In the genomic region with DNA sequence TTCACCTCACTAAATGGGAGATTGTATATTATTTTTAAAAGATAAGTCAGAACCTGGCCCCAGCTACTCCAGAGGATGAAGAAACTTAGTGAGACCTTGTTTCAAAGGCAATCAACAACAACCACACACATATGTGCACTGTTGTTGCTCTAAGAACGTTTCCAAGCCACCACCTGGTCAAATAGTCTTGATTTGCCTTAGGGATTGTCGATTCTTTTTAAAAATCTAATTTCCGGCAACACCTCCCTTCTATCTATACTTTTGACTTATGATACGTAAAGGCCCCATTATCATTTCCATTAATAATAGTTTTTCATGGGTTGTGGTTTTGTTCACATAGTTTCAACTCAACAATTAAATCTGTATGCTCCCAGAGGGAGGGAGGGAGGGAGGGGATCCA, we compare ENCODE assay signal across 8 mouse cellular contexts. TPM values are rescaled to one million over a fixed set of nuclear protein-coding genes. Genes with fewer than 3 reads are reported as not detected.
A peak's percentile ranks its signal among the peaks of the same experiment; 100 is the strongest.
DNase-seq lines count a peak whose midpoint lies in the region; ATAC-seq and TF ChIP-seq lines count a peak whose summit lies in the region.

A gene (minus strand): TSS at position 101 of the 400 bp plus-strand sequence.

- no peaks in the 10 kb centered on the region for H3K36me3 ChIP-seq in testis, adult 2 months (ENCODE audit: control insufficient read depth, insufficient read depth, low read length)
- peaks cover 4% of the 10 kb centered on the region for H3K36me3 ChIP-seq in erythroblast, embryonic 14.5 days (ENCODE audit: control insufficient read depth)
- peaks cover 5% of the 10 kb centered on the region; the same call in 1 of the 2 replicates for H3K36me3 ChIP-seq in limb, embryonic 14.5 days (ENCODE audit: control insufficient read depth, insufficient read depth, low read length)
- no peaks in the 10 kb centered on the region for H3K36me3 ChIP-seq in stomach, embryonic 14.5 days (ENCODE audit: control insufficient read depth, insufficient read depth, low read length)

- H3K4me3 ChIP-seq in testis, adult 2 months (ENCODE audit: control insufficient read depth, low read depth, low read length) = peak within 1 kb of the TSS; percentile 87
- peak within 1 kb of the TSS; percentile 85 for H3K4me3 ChIP-seq in erythroblast, embryonic 14.5 days (replicated peaks)
- H3K4me3 ChIP-seq in limb, embryonic 14.5 days (replicated peaks; ENCODE audit: low read length) = peak within 1 kb of the TSS; percentile 95
- H3K4me3 ChIP-seq in stomach, embryonic 14.5 days (ENCODE audit: low read depth, low read length) = peak within 1 kb of the TSS; percentile 85

- H3K27me3 ChIP-seq in testis, adult 2 months (ENCODE audit: control insufficient read depth, insufficient read depth, low read length) = no peaks in the 10 kb centered on the region
- H3K27me3 ChIP-seq in erythroblast, embryonic 14.5 days (ENCODE audit: control insufficient read depth) = no peaks in the 10 kb centered on the region
- H3K27me3 ChIP-seq in limb, embryonic 14.5 days (ENCODE audit: control insufficient read depth, insufficient read depth, low read length) = no peaks in the 10 kb centered on the region
- no peaks in the 10 kb centered on the region for H3K27me3 ChIP-seq in stomach, embryonic 14.5 days (ENCODE audit: control insufficient read depth, insufficient read depth, low read length)

- H3K4me2 ChIP-seq in limb, embryonic 14.5 days (replicated peaks; ENCODE audit: low read depth, low read length, severe bottlenecking) = peak within 1 kb of the TSS; percentile 46
- peak within 1 kb of the TSS; percentile 35 for H3K4me2 ChIP-seq in stomach, embryonic 14.5 days (replicated peaks; ENCODE audit: low read depth, low read length)

- peak within 1 kb of the TSS; percentile 74 for H3K27ac ChIP-seq in testis, adult 2 months (ENCODE audit: control insufficient read depth, insufficient read depth, low read depth, low read length)
- H3K27ac ChIP-seq in limb, embryonic 14.5 days (replicated peaks; ENCODE audit: low read depth, low read length) = peak within 1 kb of the TSS; percentile 98
- H3K27ac ChIP-seq in stomach, embryonic 14.5 days (ENCODE audit: low read length) = peak within 1 kb of the TSS; percentile 97

- ATAC-seq in limb, embryonic 14.5 days (ENCODE audit: low FRiP score, low read depth) = no peak
- ATAC-seq in stomach, embryonic 14.5 days (ENCODE audit: insufficient number of reproducible peaks, insufficient read depth, low FRiP score, low read depth) = no peak

- DNase-seq in testis, postnatal 10 days (ENCODE audit: low spot score) = no peak
- DNase-seq in heart, postnatal 25 days (ENCODE audit: low spot score) = no peak
- no peak for DNase-seq in limb, embryonic 14.5 days (ENCODE audit: low spot score)
- DNase-seq in spleen, postnatal 10 days (ENCODE audit: low spot score in 2 of 2) = no peak
- DNase-seq in kidney, adult 18-20 months = no peak

- 81% methylated on average over 4 of the region's 4 CpGs for WGBS in limb, embryonic 14.5 days
- 83% methylated on average over 4 of the region's 4 CpGs for WGBS in stomach, embryonic 14.5 days

- peak within 1 kb of the TSS; percentile 100 for H3K9ac ChIP-seq in limb, embryonic 14.5 days (ENCODE audit: low read depth, low read length, severe bottlenecking)
- H3K9ac ChIP-seq in stomach, embryonic 14.5 days (replicated peaks; ENCODE audit: low read depth, low read length) = peak within 1 kb of the TSS; percentile 98

- peaks cover 7% of the 10 kb centered on the region for H3K4me1 ChIP-seq in testis, adult 2 months (ENCODE audit: control insufficient read depth, insufficient read depth, low read length)
- H3K4me1 ChIP-seq in erythroblast, embryonic 14.5 days (ENCODE audit: control insufficient read depth) = peaks cover 19% of the 10 kb centered on the region
- H3K4me1 ChIP-seq in limb, embryonic 14.5 days (ENCODE audit: control insufficient read depth, insufficient read depth, low read length) = peaks cover 21% of the 10 kb centered on the region; the same call in 1 of the 2 replicates
- H3K4me1 ChIP-seq in stomach, embryonic 14.5 days (ENCODE audit: control insufficient read depth, insufficient read depth, low read length) = no peaks in the 10 kb centered on the region

- no peak for TF ChIP-seq CTCF in testis, adult 2 months (IDR thresholded peaks at IDR 0.05; ENCODE audit: control insufficient read depth, insufficient read depth, insufficient replicate concordance, low read depth, low read length)

- no peaks in the 10 kb centered on the region for H3K9me3 ChIP-seq in erythroblast, embryonic 14.5 days (ENCODE audit: control insufficient read depth, low read length)
- H3K9me3 ChIP-seq in limb, embryonic 14.5 days (ENCODE audit: control insufficient read depth, low read length) = no peaks in the 10 kb centered on the region
- H3K9me3 ChIP-seq in stomach, embryonic 14.5 days (ENCODE audit: control insufficient read depth, low read depth, low read length) = no peaks in the 10 kb centered on the region

- TF ChIP-seq POLR2A in testis, adult 2 months (IDR thresholded peaks at IDR 0.05; ENCODE audit: control insufficient read depth, low read depth, low read length) = no peak
- no peak for TF ChIP-seq POLR2A in limb, embryonic 14.5 days (IDR thresholded peaks at IDR 0.05; ENCODE audit: borderline replicate concordance, extremely low read depth, insufficient read depth, insufficient read length)

- intact Hi-C loops in heart, postnatal 25 days (cut with DNase I) = loop anchor here (5.0 kb wide), 1 partner anchor 37 kb away; no protein-coding TSS in a partner anchor

RNA-seq across cellular contexts. Expression of the gene that starts here (rescaled TPM):
- 83.2 and 95.6 TPM in 2 replicates for polyA plus RNA-seq in testis, adult 2 months (2012; rRNA removed)
- 0.01 and 0.06 TPM in 2 replicates for polyA plus RNA-seq in erythroblast, embryonic 14.5 days (2012)
- 10 to 100 TPM; 20.8 to 24.3 TPM for total RNA-seq in heart, postnatal 25 days (2021)
- polyA plus RNA-seq in limb, embryonic 14.5 days (2012; rRNA removed) = 101 and 102 TPM in 2 replicates
- polyA plus RNA-seq in limb, embryonic 14.5 days (2014; fragmentation: Nextera tagmentation; extraction: Ambion mirVana) = 65.8 and 73.0 TPM in 2 replicates
- polyA plus RNA-seq in stomach, embryonic 14.5 days (2014; fragmentation: Nextera tagmentation; extraction: Ambion mirVana) = 85.1 and 92.9 TPM in 2 replicates

Comparison
In these comparisons a context has a peak if more than half of its experiments do, and no peak if none do; other contexts are left out.
1. RNA of the gene that starts here (polyA plus RNA-seq): 65.8 to 102 TPM in limb, embryonic 14.5 days, 83.2 to 95.6 TPM in testis, adult 2 months and 85.1 to 92.9 TPM in stomach, embryonic 14.5 days; 0.01 to 0.06 TPM in erythroblast, embryonic 14.5 days; every median in the first group is over 10 times any median in the second.
2. Peak in every context shown above with its lines, with median percentiles within 50 percentile points of each other: H3K27ac ChIP-seq and H3K4me3 ChIP-seq.